Mouse (Mus musculus) ES-Bruce4 (cell line): Measurements from ENCODE around the gene Fam129b.

Experiments
- CTCF ChIP-seq: IDR thresholded peaks from one replicate; pipeline ENCODE4 v1.8.1; 2011; ENCODE audit warnings: low read depth, low read length
- POLR2A ChIP-seq: IDR thresholded peaks from one replicate; pipeline ENCODE4 v1.8.1; 2011; ENCODE audit warnings: low read length; ENCODE audit not compliant: insufficient read depth

GRCm38 (mm10) chr2:32877761-32878393, 2.0 kb downstream of the Fam129b start:
- no peak for TF ChIP-seq POLR2A
- no peak for TF ChIP-seq CTCF
